Mouse (Mus musculus) lung, adult 10 weeks (tissue): Measurements from ENCODE around the gene Psmc4. TPM values are rescaled to one million over a fixed set of nuclear protein-coding genes. Genes with fewer than 3 reads are reported as not detected.

ENCODE experiments used
- polyA plus RNA-seq: library from polyadenylated mRNA; stranded (reverse); fragments of 350-450 nt; fragmentation: Illumina TruSeq; extraction: RNeasy Lipid Tissue Mini Kit (QIAGEN cat#74804); gene quantifications from one replicate; pipeline ENCODE4 v1.2.3, GENCODE M21; 2014; ENCODE audit warnings: low read depth, low replicate concordance; ENCODE audit not compliant: insufficient read depth

Psmc4 gene
- 88.0 TPM for polyA plus RNA-seq

DNA sequence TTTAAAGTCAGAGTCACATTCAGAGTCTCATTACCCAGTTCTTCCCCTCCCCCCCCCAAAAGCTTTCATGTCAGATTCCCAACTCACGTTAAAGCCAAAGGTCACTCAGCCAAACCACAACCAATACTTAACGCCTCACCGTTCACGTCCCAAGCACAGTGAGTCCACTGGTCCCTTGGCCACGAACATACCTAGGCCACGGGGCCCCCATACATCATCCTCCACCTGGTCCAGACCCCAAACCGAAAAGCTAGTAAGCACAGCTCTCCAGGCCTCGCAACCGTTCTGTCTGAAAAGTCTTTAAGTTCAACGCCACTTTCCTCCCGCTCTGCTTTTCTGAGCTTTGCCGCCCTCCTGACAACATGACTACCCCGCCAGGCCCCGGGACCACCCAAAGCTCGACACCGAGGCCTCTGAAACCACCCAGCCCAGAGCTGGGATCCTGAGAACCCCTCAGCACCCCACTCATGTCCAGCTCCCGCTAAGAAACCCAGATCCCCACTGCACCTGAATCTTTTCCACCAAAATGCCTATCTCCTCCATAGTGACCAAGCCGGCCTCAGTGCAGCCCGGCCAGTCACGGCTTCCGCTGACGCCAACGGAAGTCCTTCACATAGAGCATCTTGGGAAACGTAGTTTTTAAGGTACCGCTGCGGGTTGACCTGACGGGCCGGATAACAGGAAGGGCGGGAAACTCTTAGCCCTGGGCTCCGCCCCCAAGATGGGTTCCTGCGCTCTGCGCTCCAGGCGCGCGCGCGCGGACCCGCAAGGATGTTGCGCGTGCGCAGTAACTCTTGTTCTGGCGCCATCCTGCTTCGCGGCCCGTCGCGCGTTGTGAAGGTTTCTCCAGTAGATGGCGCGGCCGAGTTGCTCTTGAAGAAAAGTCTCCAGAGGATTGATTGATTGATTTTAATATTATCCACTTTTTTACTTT lies at the start of gene Psmc4:
TSS of gene Psmc4 (minus strand) at position 626 of the 934 bp plus-strand sequence.

GRCm38 (mm10) chr7:28070531-28071298 lies 20.8 kb upstream of the Psmc4 start, which contains the start of gene Fcgbp:
TSS of gene Fcgbp (plus strand) at chr7:28071236.

DNA sequence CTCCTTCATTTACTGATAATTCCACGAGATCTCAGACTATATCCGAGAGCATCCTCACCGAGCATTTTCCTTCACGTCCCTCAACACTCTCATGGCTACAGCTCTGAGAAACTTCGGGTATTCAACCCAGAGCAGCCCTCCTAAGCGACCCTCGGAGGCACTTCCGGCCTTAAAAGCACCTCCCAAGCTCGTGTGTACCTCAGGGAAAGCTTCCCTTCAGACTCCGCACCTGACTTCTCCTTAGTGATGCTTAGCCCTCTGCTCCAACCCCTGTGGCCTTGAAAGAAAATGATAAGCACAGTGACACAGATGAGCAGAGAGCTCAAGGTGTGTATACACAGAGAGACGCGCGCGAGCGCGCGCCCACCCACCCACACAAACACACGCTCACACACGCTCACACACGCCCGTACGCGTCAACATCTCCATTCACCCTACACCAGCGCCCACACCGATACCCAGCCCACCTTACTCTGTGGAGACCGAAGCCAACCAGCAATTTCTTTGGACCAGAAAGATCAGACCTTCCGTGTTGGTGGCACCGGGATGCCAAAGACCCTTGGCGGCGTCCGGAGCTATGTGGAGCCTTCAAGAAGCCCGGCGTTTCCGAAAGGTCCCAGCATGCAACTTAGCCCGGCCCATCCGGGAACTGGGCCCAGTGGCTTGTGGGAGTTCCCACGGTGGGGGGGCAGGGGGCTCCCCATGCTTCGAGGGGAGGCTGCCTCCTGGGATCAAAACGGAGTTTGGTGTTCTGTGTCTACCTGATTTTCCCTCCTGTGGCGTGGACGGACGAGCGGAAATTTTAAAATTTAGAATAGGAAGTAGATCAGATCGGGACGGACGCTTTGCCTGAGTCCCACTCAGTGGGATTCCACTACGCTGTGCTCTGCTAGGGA lies 36.1 kb downstream of the Psmc4 start, which contains the start of gene Zfp850:
TSS of gene Zfp850 (minus strand) at position 567 of the 896 bp plus-strand sequence.

Other genes starting within 250 kb of the Psmc4 start
- gene Zfp626, start 242.9 kb downstream of the Psmc4 start, polyA plus RNA-seq, result 4.0 TPM
- gene Zfp59, start 211.5 kb downstream of the Psmc4 start, polyA plus RNA-seq, result 2.0 TPM
- 2.1 TPM for gene Zfp607a, start 192.6 kb downstream of the Psmc4 start, polyA plus RNA-seq
- gene Zfp974, start 120.6 kb downstream of the Psmc4 start, polyA plus RNA-seq, result 3.6 TPM
- 5.0 TPM for gene Zfp780b, start 70.9 kb downstream of the Psmc4 start, polyA plus RNA-seq
- gene Zfp850, start 36.0 kb downstream of the Psmc4 start, polyA plus RNA-seq, result 1.1 TPM
- 4.1 TPM for gene Fcgbp, start 21.1 kb upstream of the Psmc4 start, polyA plus RNA-seq
- 0.51 TPM for gene 9530053A07Rik, start 79.4 kb upstream of the Psmc4 start, polyA plus RNA-seq
- 63.8 TPM for gene Fbl, start 119.6 kb upstream of the Psmc4 start, polyA plus RNA-seq
- 9.0 TPM for gene Dyrk1b, start 129.4 kb upstream of the Psmc4 start, polyA plus RNA-seq
- 7.7 TPM for gene Eid2, start 217.8 kb upstream of the Psmc4 start, polyA plus RNA-seq
- 7.7 TPM for gene Eid2b, start 227.6 kb upstream of the Psmc4 start, polyA plus RNA-seq
- not detected for gene Selenov, start 241.1 kb upstream of the Psmc4 start, polyA plus RNA-seq